Comparison of ENCODE assay signal across 8 mouse cellular contexts in genomic region chrX:7696954-7697381, GRCm38 (mm10). TPM values are rescaled to one million over a fixed set of nuclear protein-coding genes. Genes with fewer than 3 reads are reported as not detected.
DNase-seq lines count a peak whose midpoint lies in the region; ATAC-seq and TF ChIP-seq lines count a peak whose summit lies in the region.

Gene Gpkow, plus strand, starts transcription at chrX:7697131.

- H3K4me3 ChIP-seq in C2C12 (ENCODE audit: insufficient read depth, poor library complexity, severe bottlenecking) (peak within 1 kb of the TSS; percentile 52), myocyte (peak within 1 kb of the TSS; percentile 61)
- peak within 1 kb of the TSS; percentile 82 for H3K4me3 ChIP-seq in erythroblast, embryonic 14.5 days (replicated peaks)
- peak within 1 kb of the TSS; percentile 67 for H3K4me3 ChIP-seq in heart, embryonic 11.5 days (ENCODE audit: low read depth, low read length)
- H3K4me3 ChIP-seq in kidney, embryonic 16.5 days (ENCODE audit: low read length), result peak within 1 kb of the TSS; percentile 68
- peak within 1 kb of the TSS; percentile 92 for H3K4me3 ChIP-seq in liver, adult 2 months (ENCODE audit: insufficient read depth, low read depth, low read length)

- peak; percentile 17; the same call in 1 of the 2 replicates for TF ChIP-seq POLR2A in brain, embryonic 14.5 days (IDR thresholded peaks at IDR 0.05; ENCODE audit: borderline replicate concordance, extremely low read depth, insufficient read depth, insufficient read length, poor library complexity, severe bottlenecking)
- TF ChIP-seq POLR2A in liver, adult 2 months (IDR thresholded peaks at IDR 0.05; ENCODE audit: extremely low read depth, insufficient read depth, low read length), result peak; percentile 69
- TF ChIP-seq POLR2A in myocyte (IDR thresholded peaks at IDR 0.05; ENCODE audit: insufficient read length, low read depth), result peak; percentile 65

- DNase-seq in brain, embryonic 14.5 days (ENCODE audit: low read depth), result peak; percentile 98
- DNase-seq in liver, adult 2 months (ENCODE audit: extremely low read depth, low read depth, low spot score), result peak; percentile 93
- DNase-seq in splenic B cell, adult 2 months (ENCODE audit: low read depth, low spot score), result peak; percentile 92

- TF ChIP-seq CTCF in C2C12 (IDR thresholded peaks at IDR 0.05; ENCODE audit: control insufficient read depth, insufficient read depth, insufficient read length), result no peak
- no peak for TF ChIP-seq CTCF in brain, embryonic 14.5 days (IDR thresholded peaks at IDR 0.05; ENCODE audit: borderline replicate concordance, extremely low read depth, insufficient read depth, insufficient read length)
- TF ChIP-seq CTCF in liver, adult 2 months (IDR thresholded peaks at IDR 0.05; ENCODE audit: low read depth, low read length), result no peak

- peak within 1 kb of the TSS; percentile 75 for H3K9ac ChIP-seq in heart, embryonic 11.5 days (ENCODE audit: low read depth, low read length)
- H3K9ac ChIP-seq in kidney, embryonic 16.5 days (replicated peaks; ENCODE audit: low read length), result peak within 1 kb of the TSS; percentile 77
- H3K9ac ChIP-seq in liver, adult 2 months (ENCODE audit: low read depth, low read length), result peak within 1 kb of the TSS; percentile 83

- H3K79me2 ChIP-seq in C2C12 (ENCODE audit: control insufficient read depth, insufficient read depth) (peaks cover 33% of the 10 kb centered on the region), myocyte (ENCODE audit: control insufficient read depth, insufficient read depth) (peaks cover 16% of the 10 kb centered on the region)
- H3K79me2 ChIP-seq in liver, adult 2 months (ENCODE audit: control insufficient read depth, insufficient read depth, low read length), result peaks cover 2% of the 10 kb centered on the region; the same call in 1 of the 2 replicates

- H3K27ac ChIP-seq in heart, embryonic 11.5 days (ENCODE audit: low read depth, low read length), result no peak within 1 kb of the TSS; the same call in 1 of the 2 replicates
- peak within 1 kb of the TSS; percentile 61; the same call in 1 of the 2 replicates for H3K27ac ChIP-seq in kidney, embryonic 16.5 days (ENCODE audit: low read length)
- peak within 1 kb of the TSS; percentile 68 for H3K27ac ChIP-seq in liver, adult 2 months (replicated peaks; ENCODE audit: insufficient read depth, low read depth, low read length)

- peak within 1 kb of the TSS; percentile 67 for H3K4me2 ChIP-seq in heart, embryonic 11.5 days
- peak within 1 kb of the TSS; percentile 60 for H3K4me2 ChIP-seq in kidney, embryonic 16.5 days (replicated peaks; ENCODE audit: low read depth, low read length)
- peak within 1 kb of the TSS; percentile 77 for H3K4me2 ChIP-seq in myocyte (ENCODE audit: low read depth)

- no peaks in the 10 kb centered on the region for H3K9me3 ChIP-seq in erythroblast, embryonic 14.5 days (ENCODE audit: control insufficient read depth, low read length)
- H3K9me3 ChIP-seq in heart, embryonic 11.5 days (replicated peaks; ENCODE audit: control insufficient read depth, low read length), result no peaks in the 10 kb centered on the region
- no peaks in the 10 kb centered on the region for H3K9me3 ChIP-seq in kidney, embryonic 16.5 days (ENCODE audit: low read length)

- H3K4me1 ChIP-seq in erythroblast, embryonic 14.5 days (ENCODE audit: control insufficient read depth), result peaks cover 18% of the 10 kb centered on the region
- H3K4me1 ChIP-seq in heart, embryonic 11.5 days (ENCODE audit: control insufficient read depth, insufficient read depth, low read length), result no peaks in the 10 kb centered on the region
- no peaks in the 10 kb centered on the region for H3K4me1 ChIP-seq in kidney, embryonic 16.5 days (ENCODE audit: insufficient read depth, low read length)
- no peaks in the 10 kb centered on the region; the same call in 1 of the 2 replicates for H3K4me1 ChIP-seq in liver, adult 2 months (ENCODE audit: control insufficient read depth, insufficient read depth, low read length)

- H3K27me3 ChIP-seq in C2C12 (ENCODE audit: control insufficient read depth, insufficient read depth, insufficient read length) (no peaks in the 10 kb centered on the region), myocyte (ENCODE audit: control insufficient read depth, insufficient read depth, insufficient read length) (no peaks in the 10 kb centered on the region)
- H3K27me3 ChIP-seq in erythroblast, embryonic 14.5 days (ENCODE audit: control insufficient read depth), result no peaks in the 10 kb centered on the region
- no peaks in the 10 kb centered on the region for H3K27me3 ChIP-seq in heart, embryonic 11.5 days (ENCODE audit: control insufficient read depth, insufficient read depth, low read length)
- H3K27me3 ChIP-seq in kidney, embryonic 16.5 days (ENCODE audit: insufficient read depth, low read length), result no peaks in the 10 kb centered on the region
- H3K27me3 ChIP-seq in liver, adult 2 months (ENCODE audit: control insufficient read depth, insufficient read depth, low read length), result no peaks in the 10 kb centered on the region
- no peaks in the 10 kb centered on the region for H3K27me3 ChIP-seq in splenic B cell, adult 2 months (ENCODE audit: control insufficient read depth, insufficient read depth, low read length, poor library complexity, severe bottlenecking)

- H3ac ChIP-seq in C2C12 (ENCODE audit: control insufficient read depth, insufficient read length, low read depth) (peak within 1 kb of the TSS; percentile 57), myocyte (ENCODE audit: control insufficient read depth, insufficient read length) (no peak within 1 kb of the TSS)

- WGBS in heart, embryonic 11.5 days (ENCODE audit: insufficient replicate concordance), result 9% methylated on average over 33 of the region's 33 CpGs
- 12% methylated on average over 33 of the region's 33 CpGs for WGBS in kidney, embryonic 16.5 days
- WGBS in liver, adult 2 months, result under 1% methylated on average over 33 of the region's 33 CpGs

- peaks cover 18% of the 10 kb centered on the region for H3K79me3 ChIP-seq in C2C12 (ENCODE audit: low read depth)

- ATAC-seq in heart, embryonic 11.5 days (replicated peaks; ENCODE audit: insufficient number of reproducible peaks, low FRiP score, low TSS enrichment), result peak; percentile 85
- ATAC-seq in kidney, embryonic 16.5 days (ENCODE audit: low FRiP score, low TSS enrichment), result peak; percentile 93

- H3K36me3 ChIP-seq in C2C12 (ENCODE audit: control insufficient read depth, insufficient read depth) (peaks cover 6% of the 10 kb centered on the region), myocyte (ENCODE audit: control insufficient read depth, insufficient read depth) (no peaks in the 10 kb centered on the region)
- H3K36me3 ChIP-seq in erythroblast, embryonic 14.5 days (ENCODE audit: control insufficient read depth), result peaks cover 36% of the 10 kb centered on the region
- no peaks in the 10 kb centered on the region; the same call in 1 of the 2 replicates for H3K36me3 ChIP-seq in heart, embryonic 11.5 days (ENCODE audit: control insufficient read depth, insufficient read depth, low read length)
- H3K36me3 ChIP-seq in kidney, embryonic 16.5 days (ENCODE audit: insufficient read depth, low read length), result 0 out of 2 replicates have a peak, but pooled peaks cover 7% of the 10 kb centered on the region
- H3K36me3 ChIP-seq in liver, adult 2 months (ENCODE audit: control insufficient read depth, insufficient read depth, low read length), result peaks cover 9% of the 10 kb centered on the region; the same call in 1 of the 2 replicates
- H3K36me3 ChIP-seq in splenic B cell, adult 2 months (ENCODE audit: control insufficient read depth, insufficient read depth, low read length, poor library complexity, severe bottlenecking), result no peaks in the 10 kb centered on the region

TF ChIP-seq in C2C12, 6 proteins besides CTCF, POLR2A, EP300 and RAD21:
- TF ChIP-seq FOSL1 (IDR thresholded peaks at IDR 0.05; ENCODE audit: insufficient read depth, low read length, poor library complexity, severe bottlenecking) (no peak), CEBPB (IDR thresholded peaks at IDR 0.05; ENCODE audit: low read depth) (no peak), USF1 (IDR thresholded peaks at IDR 0.05; ENCODE audit: low read depth) (no peak), MYOG (IDR thresholded peaks at IDR 0.05; ENCODE audit: control insufficient read depth, extremely low read depth, insufficient read length) (no peak), MYOD1 (IDR thresholded peaks at IDR 0.05; ENCODE audit: control insufficient read depth, insufficient read length, low read depth) (no peak), MAX (IDR thresholded peaks at IDR 0.05) (no peak)

TF ChIP-seq in myocyte, 11 proteins besides CTCF, POLR2A, EP300 and RAD21:
- TF ChIP-seq CEBPB (IDR thresholded peaks at IDR 0.05; ENCODE audit: insufficient read depth, poor library complexity, severe bottlenecking), result no peak
- no peak for TF ChIP-seq TCF3 (IDR thresholded peaks at IDR 0.05; ENCODE audit: insufficient read length, low read depth)
- peak; percentile 22 for TF ChIP-seq POLR2AphosphoS2 (IDR thresholded peaks at IDR 0.05; ENCODE audit: insufficient read length, low read depth)
- TF ChIP-seq MYOG (IDR thresholded peaks at IDR 0.05; ENCODE audit: control insufficient read depth in 1 of 3, insufficient read depth in 1 of 3, insufficient read length in 2 of 3, low read depth in 2 of 3), result no peak

RNA-seq across cellular contexts. Expression of gene Gpkow, which starts in this region (rescaled TPM):
- polyA plus RNA-seq in C2C12 (2012; fragmentation: generic; extraction: Trizol) (15.7 TPM), myocyte (2012; fragmentation: generic; extraction: Trizol) (17.1 TPM)
- polyA plus RNA-seq in brain, embryonic 14.5 days (2012; rRNA removed), result 24.5 and 28.2 TPM in 2 replicates
- 0.19 and 0.22 TPM in 2 replicates for polyA plus RNA-seq in erythroblast, embryonic 14.5 days (2012)
- polyA plus RNA-seq in heart, embryonic 11.5 days (2014; fragmentation: Nextera tagmentation; extraction: Ambion mirVana), result 31.2 and 35.7 TPM in 2 replicates
- polyA plus RNA-seq in kidney, embryonic 16.5 days (2015; fragmentation: Nextera tagmentation; extraction: Ambion mirVana), result 47.6 and 50.4 TPM in 2 replicates
- total RNA-seq in liver, adult 2 months (2014; rRNA removed), result 5.0 and 5.5 TPM in 2 replicates
- polyA plus RNA-seq in liver, adult 2 months (2012; rRNA removed), result 4.3 and 5.0 TPM in 2 replicates

Comparison
In these comparisons a context has a peak if more than half of its experiments do, and no peak if none do; other contexts are left out.
1. POLR2A ChIP-seq: peak in every context shown above with its lines; median percentile 69 in liver, adult 2 months; 65 in myocyte; 17 in brain, embryonic 14.5 days.